Mouse (Mus musculus): ENCODE results near the gene Nalcn. TPM values are rescaled to one million over a fixed set of nuclear protein-coding genes. Genes with fewer than 3 reads are reported as not detected.

Nalcn gene
- polyA plus RNA-seq, 1 experiment from 2014 or later = 2.3 TPM

GRCm38 (mm10) chr14:123595265-123595664, 31.7 kb downstream of the Nalcn start:
- Histone ChIP-seq H3K4me3 (ENCODE audit: low read depth, low read length) (no peak overlapping the region), H3K4me2 (ENCODE audit: low read depth) (no peak overlapping the region), H3K9ac (ENCODE audit: low read length) (no peak overlapping the region), H3K9me3 (ENCODE audit: control insufficient read depth, low read length) (no peaks in the 10 kb centered on the region), H3K27me3 (ENCODE audit: control insufficient read depth, insufficient read depth, low read length) (no peaks in the 10 kb centered on the region), H3K36me3 (ENCODE audit: control insufficient read depth, insufficient read depth, low read length) (no peaks in the 10 kb centered on the region), H3K27ac (ENCODE audit: low read depth, low read length) (no peak overlapping the region), H3K4me1 (ENCODE audit: control insufficient read depth, insufficient read depth, low read length) (no peaks in the 10 kb centered on the region)
- 70% methylated on average over 3 of the region's 3 CpGs for WGBS
- ATAC-seq (ENCODE audit: insufficient read depth, low FRiP score, low TSS enrichment) = no peak
- no peak for DNase-seq (ENCODE audit: low spot score)

- Histone ChIP-seq H3K27me3 (ENCODE audit: control insufficient read depth, insufficient read depth, low read length) (no peaks in the 10 kb centered on the region), H3K9me3 (ENCODE audit: control insufficient read depth, low read length) (no peaks in the 10 kb centered on the region), H3K4me2 (ENCODE audit: low read depth) (no peak overlapping the region), H3K36me3 (ENCODE audit: control insufficient read depth, insufficient read depth, low read length) (no peaks in the 10 kb centered on the region), H3K4me1 (ENCODE audit: control insufficient read depth, insufficient read depth, low read length) (no peaks in the 10 kb centered on the region), H3K9ac (ENCODE audit: low read length) (no peak overlapping the region), H3K4me3 (ENCODE audit: low read depth, low read length) (no peak overlapping the region), H3K27ac (ENCODE audit: low read depth, low read length) (no peak overlapping the region)
- ATAC-seq (ENCODE audit: insufficient read depth, low FRiP score, low TSS enrichment) (no peak), DNase-seq (ENCODE audit: low spot score) (no peak)
Measured at GRCm38 (mm10) chr14:123587412-123587811, 39.5 kb downstream of the Nalcn start.

DNA sequence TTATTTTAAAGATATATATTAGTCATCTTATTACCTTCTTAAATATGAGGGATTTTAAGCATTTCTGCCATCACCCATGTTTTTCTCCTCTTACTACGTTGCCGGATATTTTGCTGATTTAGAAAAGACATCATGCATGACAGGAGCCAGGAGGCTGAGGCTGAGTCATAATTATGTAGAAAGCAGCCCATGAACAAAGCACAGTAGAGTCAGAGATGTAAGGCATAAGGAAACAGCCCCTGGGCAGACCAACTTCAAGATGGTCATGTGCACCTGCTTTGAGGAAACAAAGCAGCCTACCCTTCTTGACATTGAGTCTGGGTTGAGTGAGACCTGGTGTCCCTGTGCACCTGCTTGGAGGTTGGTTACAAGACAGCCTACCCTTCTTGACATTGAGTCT, 44.5 kb downstream of the Nalcn start:
- WGBS = 85% methylated on average over 2 of the region's 2 CpGs
- Histone ChIP-seq H3K9ac (ENCODE audit: low read length) (no peak overlapping the region), H3K4me2 (ENCODE audit: low read depth) (no peak overlapping the region), H3K27ac (ENCODE audit: low read depth, low read length) (no peak overlapping the region), H3K9me3 (ENCODE audit: control insufficient read depth, low read length) (no peaks in the 10 kb centered on the region), H3K36me3 (ENCODE audit: control insufficient read depth, insufficient read depth, low read length) (no peaks in the 10 kb centered on the region), H3K4me1 (ENCODE audit: control insufficient read depth, insufficient read depth, low read length) (no peaks in the 10 kb centered on the region), H3K4me3 (ENCODE audit: low read depth, low read length) (no peak overlapping the region), H3K27me3 (ENCODE audit: control insufficient read depth, insufficient read depth, low read length) (no peaks in the 10 kb centered on the region)
- ATAC-seq (ENCODE audit: insufficient read depth, low FRiP score, low TSS enrichment) (no peak), DNase-seq (ENCODE audit: low spot score) (no peak)

- Histone ChIP-seq H3K27ac (ENCODE audit: low read depth, low read length) (no peak overlapping the region), H3K9me3 (ENCODE audit: control insufficient read depth, low read length) (no peaks in the 10 kb centered on the region), H3K4me2 (ENCODE audit: low read depth) (no peak overlapping the region), H3K36me3 (ENCODE audit: control insufficient read depth, insufficient read depth, low read length) (no peaks in the 10 kb centered on the region), H3K9ac (ENCODE audit: low read length) (no peak overlapping the region), H3K27me3 (ENCODE audit: control insufficient read depth, insufficient read depth, low read length) (no peaks in the 10 kb centered on the region), H3K4me3 (ENCODE audit: low read depth, low read length) (no peak overlapping the region), H3K4me1 (ENCODE audit: control insufficient read depth, insufficient read depth, low read length) (no peaks in the 10 kb centered on the region)
- DNase-seq (ENCODE audit: low spot score) = no peak
- WGBS = 85% methylated on average over 4 of the region's 4 CpGs
- no peak for ATAC-seq (ENCODE audit: insufficient read depth, low FRiP score, low TSS enrichment)
Measured at GRCm38 (mm10) chr14:123575356-123575755, 51.6 kb downstream of the Nalcn start.

GRCm38 (mm10) chr14:123574936-123575335, 52.0 kb downstream of the Nalcn start:
- no peaks in the 10 kb centered on the region for H3K9me3 ChIP-seq (ENCODE audit: control insufficient read depth, low read length)
- no peak for ATAC-seq (ENCODE audit: insufficient read depth, low FRiP score, low TSS enrichment)
- no peak for DNase-seq (ENCODE audit: low spot score)

DNA sequence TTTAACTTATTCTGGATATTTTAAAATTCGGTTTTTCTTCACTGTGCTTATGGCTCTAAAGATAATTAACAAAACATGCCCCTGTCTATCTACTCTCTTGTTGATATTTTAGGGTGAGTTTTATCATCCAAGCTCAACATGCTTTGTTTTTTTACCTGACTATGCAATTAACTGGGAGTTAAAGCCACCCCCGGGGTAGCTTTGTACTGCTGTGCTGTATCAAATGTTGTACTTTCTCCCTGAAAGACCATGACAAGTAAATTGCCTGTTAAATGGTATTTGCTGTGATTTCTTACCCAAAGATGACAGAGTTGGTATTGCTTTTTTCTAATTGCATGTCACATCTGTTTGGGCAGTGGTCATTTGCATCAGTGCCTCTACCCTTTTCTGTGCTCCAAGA, 60.3 kb downstream of the Nalcn start:
- no peaks in the 10 kb centered on the region for H3K36me3 ChIP-seq (ENCODE audit: control insufficient read depth, insufficient read depth, low read length)
- H3K27ac ChIP-seq (ENCODE audit: low read depth, low read length) = no peak overlapping the region
- no peaks in the 10 kb centered on the region for H3K27me3 ChIP-seq (ENCODE audit: control insufficient read depth, insufficient read depth, low read length)
- no peak overlapping the region for H3K9ac ChIP-seq (ENCODE audit: low read length)
- H3K4me1 ChIP-seq (ENCODE audit: control insufficient read depth, insufficient read depth, low read length) = no peaks in the 10 kb centered on the region
- H3K9me3 ChIP-seq (ENCODE audit: control insufficient read depth, low read length) = no peaks in the 10 kb centered on the region
- no peak overlapping the region for H3K4me3 ChIP-seq (ENCODE audit: low read depth, low read length)
- ATAC-seq (ENCODE audit: insufficient read depth, low FRiP score, low TSS enrichment) (no peak), DNase-seq (ENCODE audit: low spot score) (no peak)
- H3K4me2 ChIP-seq (ENCODE audit: low read depth) = no peak overlapping the region
- WGBS = 81% methylated on average over 2 of the region's 2 CpGs

More at GRCm38 (mm10) chr14:123574936-123575335, 52.0 kb downstream of the Nalcn start:
- Histone ChIP-seq H3K4me2 (ENCODE audit: low read depth) (no peak overlapping the region), H3K9ac (ENCODE audit: low read length) (no peak overlapping the region), H3K4me1 (ENCODE audit: control insufficient read depth, insufficient read depth, low read length) (no peaks in the 10 kb centered on the region), H3K27me3 (ENCODE audit: control insufficient read depth, insufficient read depth, low read length) (no peaks in the 10 kb centered on the region), H3K36me3 (ENCODE audit: control insufficient read depth, insufficient read depth, low read length) (no peaks in the 10 kb centered on the region), H3K4me3 (ENCODE audit: low read depth, low read length) (no peak overlapping the region), H3K27ac (ENCODE audit: low read depth, low read length) (no peak overlapping the region)

DNA sequence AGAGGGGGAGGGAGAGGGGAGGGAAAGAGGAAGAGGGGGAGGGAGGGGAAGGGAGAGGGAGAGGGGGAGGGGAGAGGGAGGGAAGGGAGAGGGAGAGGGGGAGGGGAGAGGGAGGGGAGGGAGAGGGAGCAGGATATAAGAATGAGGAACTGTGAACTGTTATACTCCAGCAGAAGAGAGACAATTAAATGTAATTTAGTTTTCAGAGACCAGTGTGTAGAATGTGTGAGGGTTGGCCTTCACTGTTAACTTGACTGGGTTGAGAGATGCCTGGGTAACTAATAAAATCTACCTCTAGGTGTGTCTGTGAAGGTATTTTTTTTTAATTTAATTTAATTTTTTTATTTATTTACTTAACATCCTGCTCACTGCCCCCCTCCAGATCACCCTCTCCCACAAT, 71.4 kb downstream of the Nalcn start:
- ATAC-seq (ENCODE audit: insufficient read depth, low FRiP score, low TSS enrichment) (no peak), DNase-seq (ENCODE audit: low spot score) (no peak)
- Histone ChIP-seq H3K4me3 (ENCODE audit: low read depth, low read length) (no peak overlapping the region), H3K27ac (ENCODE audit: low read depth, low read length) (no peak overlapping the region), H3K4me2 (ENCODE audit: low read depth) (no peak overlapping the region), H3K9me3 (ENCODE audit: control insufficient read depth, low read length) (no peaks in the 10 kb centered on the region), H3K9ac (ENCODE audit: low read length) (no peak overlapping the region), H3K27me3 (ENCODE audit: control insufficient read depth, insufficient read depth, low read length) (no peaks in the 10 kb centered on the region), H3K4me1 (ENCODE audit: control insufficient read depth, insufficient read depth, low read length) (no peaks in the 10 kb centered on the region), H3K36me3 (ENCODE audit: control insufficient read depth, insufficient read depth, low read length) (no peaks in the 10 kb centered on the region)

DNA sequence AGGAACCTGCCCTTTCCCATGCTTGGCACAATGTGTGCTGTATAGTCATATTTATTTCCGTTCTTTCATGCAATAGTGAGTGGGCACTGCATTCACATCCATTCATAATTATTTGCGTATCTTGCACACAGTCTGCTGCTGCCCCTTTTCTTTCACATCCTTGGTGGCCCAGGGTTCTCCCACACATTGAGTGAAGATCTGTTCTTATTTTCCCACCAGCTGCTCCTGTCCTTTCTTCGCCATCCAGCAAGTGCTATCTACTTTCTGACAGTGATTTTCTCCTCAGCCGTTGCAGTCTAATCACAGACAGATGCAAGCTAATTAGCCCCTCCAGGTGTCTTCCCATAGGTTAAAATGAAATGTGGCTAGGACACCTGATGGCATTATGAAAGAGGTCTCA, 72.0 kb downstream of the Nalcn start:
- no peaks in the 10 kb centered on the region for H3K27me3 ChIP-seq (ENCODE audit: control insufficient read depth, insufficient read depth, low read length)
- H3K4me2 ChIP-seq (ENCODE audit: low read depth) = no peak overlapping the region
- no peaks in the 10 kb centered on the region for H3K36me3 ChIP-seq (ENCODE audit: control insufficient read depth, insufficient read depth, low read length)
- no peak overlapping the region for H3K27ac ChIP-seq (ENCODE audit: low read depth, low read length)
- no peaks in the 10 kb centered on the region for H3K9me3 ChIP-seq (ENCODE audit: control insufficient read depth, low read length)
- no peaks in the 10 kb centered on the region for H3K4me1 ChIP-seq (ENCODE audit: control insufficient read depth, insufficient read depth, low read length)
- DNase-seq (ENCODE audit: low spot score) = no peak
- H3K9ac ChIP-seq (ENCODE audit: low read length) = no peak overlapping the region
- no peak for ATAC-seq (ENCODE audit: insufficient read depth, low FRiP score, low TSS enrichment)
- no peak overlapping the region for H3K4me3 ChIP-seq (ENCODE audit: low read depth, low read length)
- WGBS = 66% methylated on average over 4 of the region's 4 CpGs

GRCm38 (mm10) chr14:123542362-123542761, 84.6 kb downstream of the Nalcn start:
- H3K9ac ChIP-seq (ENCODE audit: low read length) = no peak overlapping the region
- no peak for ATAC-seq (ENCODE audit: insufficient read depth, low FRiP score, low TSS enrichment)
- no peaks in the 10 kb centered on the region for H3K4me1 ChIP-seq (ENCODE audit: control insufficient read depth, insufficient read depth, low read length)
- H3K9me3 ChIP-seq (ENCODE audit: control insufficient read depth, low read length) = no peaks in the 10 kb centered on the region
- no peak overlapping the region for H3K4me3 ChIP-seq (ENCODE audit: low read depth, low read length)
- no peak overlapping the region for H3K27ac ChIP-seq (ENCODE audit: low read depth, low read length)
- no peaks in the 10 kb centered on the region for H3K27me3 ChIP-seq (ENCODE audit: control insufficient read depth, insufficient read depth, low read length)
- H3K4me2 ChIP-seq (ENCODE audit: low read depth) = no peak overlapping the region
- H3K36me3 ChIP-seq (ENCODE audit: control insufficient read depth, insufficient read depth, low read length) = no peaks in the 10 kb centered on the region
- DNase-seq (ENCODE audit: low spot score) = no peak

All from neural tube, embryonic 11.5 days (tissue).